Mouse (Mus musculus): ENCODE data around the gene Phactr1. TPM values are rescaled to one million over a fixed set of nuclear protein-coding genes. Genes with fewer than 3 reads are reported as not detected.
A peak's percentile ranks its signal among the peaks of the same experiment; 100 is the strongest.

Gene Phactr1
- total RNA-seq, 2 experiments from 2014 or later, result 6.2 to 7.1 TPM

GRCm38 (mm10) chr13:42853900-42854595 lies 173.6 kb downstream of the Phactr1 start:
- no peak for DNase-seq
- intact Hi-C loops (cut with DNase I), result no loop called here

GRCm38 (mm10) chr13:42866162-42866941 lies 185.9 kb downstream of the Phactr1 start:
- intact Hi-C loops (cut with DNase I), result no loop called here
- peak; percentile 64 to 66 for DNase-seq

GRCm38 (mm10) chr13:42867026-42867425 lies 186.6 kb downstream of the Phactr1 start:
- DNase-seq, result peak in 1 of 2 experiments; percentile 12
- intact Hi-C loops (cut with DNase I), result no loop called here

- DNase-seq, result no peak
- intact Hi-C loops (cut with DNase I), result loop anchor here (5.0 kb wide), 1 partner anchor 35 kb away; no protein-coding TSS in a partner anchor
Measured at GRCm38 (mm10) chr13:42872125-42872524, 191.7 kb downstream of the Phactr1 start.

GRCm38 (mm10) chr13:42878346-42878745 lies 197.9 kb downstream of the Phactr1 start:
- intact Hi-C loops (cut with DNase I), result no loop called here
- no peak for DNase-seq

- peak; percentile 15 to 17 for DNase-seq
- intact Hi-C loops (cut with DNase I), result no loop called here
Measured at GRCm38 (mm10) chr13:42884033-42884724, 203.8 kb downstream of the Phactr1 start.

- intact Hi-C loops (cut with DNase I), result no loop called here
- no peak for DNase-seq
Measured at GRCm38 (mm10) chr13:42884725-42885115, 204.3 kb downstream of the Phactr1 start.

- no peak for DNase-seq
- intact Hi-C loops (cut with DNase I), result no loop called here
Measured at GRCm38 (mm10) chr13:42887701-42888100, 207.3 kb downstream of the Phactr1 start.

- intact Hi-C loops (cut with DNase I), result no loop called here
- no peak for DNase-seq
Measured at GRCm38 (mm10) chr13:42889516-42890474, 209.4 kb downstream of the Phactr1 start.

GRCm38 (mm10) chr13:42890651-42891050 lies 210.2 kb downstream of the Phactr1 start:
- DNase-seq, result no peak
- intact Hi-C loops (cut with DNase I), result no loop called here

GRCm38 (mm10) chr13:42894016-42894415 lies 213.6 kb downstream of the Phactr1 start:
- DNase-seq, result no peak
- intact Hi-C loops (cut with DNase I), result no loop called here

GRCm38 (mm10) chr13:42894598-42894997 lies 214.2 kb downstream of the Phactr1 start:
- intact Hi-C loops (cut with DNase I), result no loop called here
- DNase-seq, result no peak

GRCm38 (mm10) chr13:42895980-42896379 lies 215.6 kb downstream of the Phactr1 start:
- intact Hi-C loops (cut with DNase I), result no loop called here
- DNase-seq, result no peak

GRCm38 (mm10) chr13:42899611-42900010 lies 219.2 kb downstream of the Phactr1 start:
- intact Hi-C loops (cut with DNase I), result no loop called here

GRCm38 (mm10) chr13:42901837-42902236 lies 221.4 kb downstream of the Phactr1 start:
- DNase-seq, result no peak
- intact Hi-C loops (cut with DNase I), result no loop called here

More at GRCm38 (mm10) chr13:42899611-42900010, 219.2 kb downstream of the Phactr1 start:
- DNase-seq, result no peak

GRCm38 (mm10) chr13:42902859-42903258 lies 222.4 kb downstream of the Phactr1 start:
- intact Hi-C loops (cut with DNase I), result no loop called here
- DNase-seq, result no peak

GRCm38 (mm10) chr13:42905818-42906217 lies 225.4 kb downstream of the Phactr1 start:
- intact Hi-C loops (cut with DNase I), result no loop called here
- peak in 1 of 2 experiments; percentile 21 for DNase-seq

GRCm38 (mm10) chr13:42906990-42907389 lies 226.6 kb downstream of the Phactr1 start:
- intact Hi-C loops (cut with DNase I), result no loop called here
- no peak for DNase-seq

- intact Hi-C loops (cut with DNase I), result no loop called here
- DNase-seq, result no peak
Measured at GRCm38 (mm10) chr13:42915081-42915480, 234.7 kb downstream of the Phactr1 start.

GRCm38 (mm10) chr13:42915851-42916193 lies 235.4 kb downstream of the Phactr1 start:
- intact Hi-C loops (cut with DNase I), result no loop called here
- no peak for DNase-seq

All from heart, postnatal 36 days (tissue).